Mouse (Mus musculus): ENCODE data around the gene Srrm1.

DNA sequence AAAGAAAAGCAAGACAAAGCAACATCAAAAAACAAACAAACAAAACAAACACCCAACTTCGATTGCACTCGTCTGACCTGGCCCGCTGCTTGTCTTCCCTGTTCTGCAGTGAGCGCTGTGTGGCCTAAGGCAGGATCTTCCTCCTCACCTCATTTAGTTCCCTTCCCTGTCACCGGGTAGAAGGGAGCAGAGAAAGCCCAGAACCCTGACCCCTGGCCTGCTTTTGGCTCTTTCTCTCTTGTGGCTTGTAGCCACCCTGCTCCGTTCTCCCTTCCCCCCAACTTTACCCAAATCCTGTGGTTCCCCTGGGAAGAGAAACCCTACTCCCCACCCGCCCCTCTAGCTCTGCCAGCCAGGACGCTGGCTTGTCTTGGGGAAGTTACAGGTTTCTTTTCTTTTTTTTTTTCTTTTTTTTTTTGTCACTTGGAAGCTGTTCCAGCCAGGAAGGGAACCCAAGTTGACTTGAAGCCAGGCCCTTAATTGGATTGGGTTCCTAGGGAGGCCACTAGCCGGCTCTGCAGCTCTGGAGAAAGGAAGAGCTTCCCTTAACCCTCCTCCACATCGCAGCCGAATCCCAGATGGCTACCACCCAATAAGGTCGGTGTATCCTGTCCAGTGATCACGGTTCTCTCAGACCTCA is 70.3 kb downstream of the Srrm1 start:
- TF ChIP-seq CTCF (IDR thresholded peaks at IDR 0.05; ENCODE audit: low read depth) (no peak), EP300 (optimal IDR thresholded peaks at IDR 0.05) (no peak)

Data from stomach, postnatal 0 days (tissue).